Mouse (Mus musculus) liver, adult 2 months (tissue): ENCODE results near the gene Samd13. TPM values are rescaled to one million over a fixed set of nuclear protein-coding genes. Genes with fewer than 3 reads are reported as not detected.

ENCODE experiments used
- DNase-seq: peaks from one replicate; pipeline ENCODE4 v3.0.0-alpha.2; 2011; ENCODE audit warnings: low read depth, low spot score; ENCODE audit errors: extremely low read depth
- H3K27ac ChIP-seq: fragments of 200-500 bp; replicated peaks from 2 replicates; pipeline ENCODE4 v1.5.1; 2012; ENCODE audit warnings: low read depth, mild to moderate bottlenecking, control low read depth, inconsistent platforms, low read length; ENCODE audit not compliant: insufficient read depth
- H3K27me3 ChIP-seq: fragments of 200-500 bp; 2 replicates; pipeline ENCODE4 v1.6.1; 2012; ENCODE audit warnings: mild to moderate bottlenecking, moderate library complexity, low read length, inconsistent platforms; ENCODE audit not compliant: control insufficient read depth, insufficient read depth
- H3K36me3 ChIP-seq: fragments of 200-500 bp; 2 replicates; pipeline ENCODE4 v1.6.1; 2012; ENCODE audit warnings: low read length, inconsistent platforms; ENCODE audit not compliant: control insufficient read depth, insufficient read depth
- H3K4me1 ChIP-seq: fragments of 200-500 bp; 2 replicates; pipeline ENCODE4 v1.6.1; 2011; ENCODE audit warnings: low read length; ENCODE audit not compliant: control insufficient read depth, insufficient read depth
- H3K4me3 ChIP-seq: fragments of 200-500 bp; 2 replicates; pipeline ENCODE4 v1.5.1; 2011; ENCODE audit warnings: low read depth, mild to moderate bottlenecking, control low read depth, low read length, moderate library complexity; ENCODE audit not compliant: insufficient read depth
- H3K79me2 ChIP-seq: fragments of 200-500 bp; 2 replicates; pipeline ENCODE4 v1.6.1; 2012; ENCODE audit warnings: inconsistent platforms, mild to moderate bottlenecking, low read length, moderate library complexity; ENCODE audit not compliant: control insufficient read depth, insufficient read depth
- H3K9ac ChIP-seq: fragments of 200-500 bp; 2 replicates; pipeline ENCODE4 v1.6.1; 2012; ENCODE audit warnings: low read depth, mild to moderate bottlenecking, control low read depth, inconsistent platforms, low read length
- CTCF ChIP-seq: fragments of 200-500 bp; IDR thresholded peaks from 2 replicates; pipeline ENCODE4 v1.5.1; 2011; ENCODE audit warnings: low read depth, low read length, control low read depth
- POLR2A ChIP-seq: fragments of 200-500 bp; IDR thresholded peaks from 2 replicates; pipeline ENCODE4 v1.6.1; 2011; ENCODE audit warnings: low read length, control low read depth; ENCODE audit not compliant: insufficient read depth; ENCODE audit errors: extremely low read depth
- WGBS: fragments of 180-500 bp; shearing (Covaris S2); methylation state at CpG from one replicate; pipeline ENCODE4 v1.1.7; 2018; 5-methylcytosine and 5-hydroxymethylcytosine counted together
- polyA plus RNA-seq: library from polyadenylated mRNA; depleted of rRNA; stranded (reverse); fragments of >200 nt; gene quantifications from 2 replicates; pipeline ENCODE4 v1.2.3, GENCODE M21; 2012
- total RNA-seq: library from RNA; depleted of rRNA; stranded (reverse); fragments of >200 nt; gene quantifications from 2 replicates; pipeline ENCODE4 v1.2.3, GENCODE M21; 2014

Samd13 gene
- total and polyA plus RNA-seq, 2 experiments = not detected

DNA sequence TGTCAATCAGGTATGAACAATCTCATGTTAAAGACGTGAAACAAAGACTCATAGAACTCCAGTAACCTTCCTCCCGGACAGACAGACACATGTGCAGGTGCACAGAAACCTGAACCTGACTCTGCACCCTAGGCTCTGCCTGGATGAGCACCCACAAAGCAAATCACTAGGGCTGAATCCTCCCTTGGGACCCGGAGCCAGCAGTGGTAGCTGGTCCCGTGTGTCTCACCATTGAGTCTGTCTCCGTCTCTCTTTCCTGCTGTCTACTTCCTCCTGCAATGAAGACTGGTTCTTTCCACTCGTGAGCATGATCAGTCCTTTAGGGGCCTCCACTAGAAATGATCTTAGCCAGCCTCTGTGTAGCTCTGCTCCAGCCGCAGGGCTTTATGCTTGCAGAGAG, 23.5 kb downstream of the Samd13 start:
- Histone ChIP-seq H3K27ac (no peak overlapping the region), H3K79me2 (no peaks in the 10 kb centered on the region), H3K36me3 (no peaks in the 10 kb centered on the region), H3K27me3 (no peaks in the 10 kb centered on the region), H3K9ac (no peak overlapping the region), H3K4me3 (no peak overlapping the region), H3K4me1 (no peaks in the 10 kb centered on the region)
- no peak for DNase-seq
- WGBS = 79% methylated on average over 7 of the region's 7 CpGs
- TF ChIP-seq CTCF (no peak), POLR2A (no peak)

DNA sequence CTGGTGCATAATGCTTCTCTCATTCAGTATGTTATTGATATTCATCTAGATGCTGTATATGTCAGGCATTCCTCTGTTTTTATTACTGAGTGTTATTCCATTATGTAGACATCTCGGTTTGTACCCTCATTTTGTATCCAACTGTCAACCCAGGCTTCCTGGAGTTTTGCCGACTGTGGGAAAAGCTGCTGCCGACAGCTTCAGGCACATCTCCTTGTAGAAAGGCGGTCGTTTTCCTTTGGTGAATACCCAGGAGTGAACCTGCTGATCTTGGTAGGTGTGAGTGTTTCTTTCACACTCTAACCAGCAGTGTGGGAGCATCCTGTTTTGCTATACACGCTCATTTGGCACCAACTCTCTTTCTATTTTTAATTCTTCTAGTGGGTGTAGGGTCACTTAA, 24.4 kb downstream of the Samd13 start:
- Histone ChIP-seq H3K27me3 (no peaks in the 10 kb centered on the region), H3K4me3 (no peak overlapping the region), H3K36me3 (no peaks in the 10 kb centered on the region), H3K27ac (no peak overlapping the region), H3K4me1 (no peaks in the 10 kb centered on the region), H3K79me2 (no peaks in the 10 kb centered on the region), H3K9ac (no peak overlapping the region)
- 65% methylated on average over 6 of the region's 6 CpGs for whole genome bisulfite sequencing
- TF ChIP-seq POLR2A (no peak), CTCF (no peak)
- no peak for DNase-seq

DNA sequence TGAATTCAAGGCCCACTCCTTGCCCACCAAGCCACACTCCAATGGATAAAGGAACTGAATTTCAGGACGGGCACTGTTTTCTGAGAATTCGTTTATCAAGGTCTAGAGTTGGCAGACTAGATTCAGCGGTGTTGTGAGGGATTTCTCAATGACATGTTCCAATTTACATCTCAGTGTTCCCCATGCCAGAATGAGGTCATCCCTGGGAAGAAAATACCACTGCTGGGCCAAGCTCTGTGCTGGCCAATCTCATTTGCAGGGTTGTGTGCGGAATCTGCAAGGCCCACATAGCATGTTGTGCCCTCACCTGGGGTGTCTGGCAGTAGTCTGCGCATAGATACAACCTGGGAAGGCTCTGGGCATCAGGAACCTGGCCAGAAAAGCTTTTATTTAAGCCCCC, 26.1 kb downstream of the Samd13 start:
- DNase-seq = no peak
- Histone ChIP-seq H3K36me3 (no peaks in the 10 kb centered on the region), H3K79me2 (no peaks in the 10 kb centered on the region), H3K27me3 (no peaks in the 10 kb centered on the region), H3K27ac (no peak overlapping the region), H3K4me1 (no peaks in the 10 kb centered on the region), H3K9ac (no peak overlapping the region), H3K4me3 (no peak overlapping the region)
- 87% methylated on average over 5 of the region's 5 CpGs for WGBS
- TF ChIP-seq POLR2A (no peak), CTCF (no peak)

DNA sequence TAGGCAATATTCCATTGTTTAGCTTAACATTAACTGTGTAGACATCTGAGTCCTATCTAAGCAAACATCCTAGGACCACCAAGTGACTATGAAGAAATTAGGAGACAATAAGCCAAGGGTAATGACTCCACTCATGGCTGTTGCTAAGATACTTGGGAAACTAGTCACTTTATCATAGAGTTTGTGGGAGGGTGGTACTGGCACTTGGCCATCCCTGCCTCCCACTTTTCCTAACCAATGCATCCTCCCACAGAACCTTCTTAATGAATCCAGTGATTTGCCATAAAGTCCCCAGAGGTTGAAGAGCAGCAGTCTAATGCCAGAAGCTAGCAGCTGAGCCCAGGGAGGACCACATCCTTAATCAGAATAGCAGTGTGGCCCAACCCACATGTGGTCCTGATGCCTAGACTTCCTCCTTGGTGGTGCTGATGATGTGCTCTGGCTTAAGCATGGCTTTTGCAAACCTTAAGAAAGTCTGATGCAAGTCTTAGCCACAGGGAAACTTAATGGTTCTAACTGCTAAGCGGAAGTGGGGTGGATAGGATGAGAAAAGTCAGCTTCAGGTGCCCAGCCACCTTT, 27.2 kb downstream of the Samd13 start:
- 100% methylated on average over 1 of the region's 1 CpGs for WGBS
- no peak overlapping the region for H3K27ac ChIP-seq
- H3K27me3 ChIP-seq = no peaks in the 10 kb centered on the region
- no peak for TF ChIP-seq CTCF
- TF ChIP-seq POLR2A = no peak
- no peak overlapping the region for H3K4me3 ChIP-seq
- H3K4me1 ChIP-seq = no peaks in the 10 kb centered on the region
- DNase-seq = no peak
- H3K79me2 ChIP-seq = no peaks in the 10 kb centered on the region
- H3K9ac ChIP-seq = no peak overlapping the region
- H3K36me3 ChIP-seq = no peaks in the 10 kb centered on the region

DNA sequence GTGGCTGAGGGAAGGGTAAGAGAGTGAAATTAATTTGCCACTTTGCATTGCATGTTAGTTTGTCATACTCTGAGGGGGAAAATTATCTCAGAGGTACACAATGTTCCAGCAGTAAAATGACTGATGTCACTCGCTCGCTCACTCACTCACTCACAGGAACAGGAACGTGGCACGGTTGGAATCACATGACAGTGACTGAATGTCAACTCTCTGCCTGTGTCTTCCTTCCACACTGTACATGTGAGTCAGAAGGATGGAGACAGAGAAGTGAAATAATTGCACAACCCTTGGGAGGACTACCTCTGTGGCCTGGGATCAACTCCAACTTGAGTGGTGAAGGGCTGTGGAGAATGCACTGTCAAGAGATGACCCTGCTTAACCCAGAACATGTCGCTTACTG, 28.0 kb downstream of the Samd13 start:
- WGBS = 87% methylated on average over 5 of the region's 5 CpGs
- no peaks in the 10 kb centered on the region for H3K4me1 ChIP-seq
- H3K9ac ChIP-seq = no peak overlapping the region
- no peaks in the 10 kb centered on the region for H3K27me3 ChIP-seq
- H3K79me2 ChIP-seq = no peaks in the 10 kb centered on the region
- H3K4me3 ChIP-seq = no peak overlapping the region
- no peaks in the 10 kb centered on the region for H3K36me3 ChIP-seq
- peak; percentile 48 for DNase-seq
- no peak for TF ChIP-seq CTCF
- TF ChIP-seq POLR2A = no peak
- H3K27ac ChIP-seq = no peak overlapping the region

DNA sequence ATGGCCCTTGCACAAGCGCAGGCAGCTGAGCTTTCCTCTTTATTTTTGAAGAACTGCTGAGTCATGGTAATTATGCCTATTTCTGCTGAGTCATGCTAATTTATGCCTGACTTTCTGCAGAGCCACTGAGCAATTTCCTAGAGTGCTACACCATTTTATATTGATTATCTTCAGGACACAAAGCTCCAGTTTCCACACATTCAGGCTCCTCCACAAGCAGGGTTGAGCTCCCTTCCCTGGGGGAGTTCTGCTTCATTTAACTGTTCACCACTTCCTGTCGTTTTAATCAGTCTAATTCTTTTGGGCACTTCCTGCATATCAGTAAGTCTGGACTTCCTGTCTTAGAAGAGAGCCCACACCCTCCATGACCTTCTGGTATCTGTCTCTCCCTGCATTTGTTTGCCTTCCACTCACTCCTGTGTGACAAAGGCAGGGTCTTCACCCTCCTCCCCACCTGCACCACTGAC, 30.2 kb downstream of the Samd13 start:
- Histone ChIP-seq H3K27ac (no peak overlapping the region), H3K27me3 (no peaks in the 10 kb centered on the region), H3K4me3 (no peak overlapping the region), H3K4me1 (no peaks in the 10 kb centered on the region), H3K79me2 (no peaks in the 10 kb centered on the region), H3K9ac (no peak overlapping the region), H3K36me3 (no peaks in the 10 kb centered on the region)
- TF ChIP-seq CTCF = no peak
- TF ChIP-seq POLR2A = no peak
- WGBS = 63% methylated on average over 2 of the region's 2 CpGs
- peak; percentile 5 for DNase-seq
